Comparison of ENCODE assay signal across 24 mouse cellular contexts in genomic region chrX:169789702-169790101, GRCm38 (mm10). TPM values are rescaled to one million over a fixed set of nuclear protein-coding genes. Genes with fewer than 3 reads are reported as not detected.
"Had no signal": no experiment of that assay in that cellular context is flagged by ENCODE, and none has a peak within 500 bp of the region (broad histone marks: within the 10 kb centered on the region; RNA-seq: fewer than 3 reads in every experiment).

No protein-coding gene starts in this region.

- H3K4me3 ChIP-seq: megakaryocyte, embryonic 14.5 days; midbrain, embryonic 13.5 days; midbrain, embryonic 15.5 days; neural tube, embryonic 12.5 days had no signal

- H3K27ac ChIP-seq: macrophage; midbrain, embryonic 13.5 days; midbrain, embryonic 15.5 days; neural tube, embryonic 12.5 days had no signal

- H3K9ac ChIP-seq: lung, embryonic 14.5 days; midbrain, embryonic 13.5 days; midbrain, embryonic 15.5 days; neural tube, embryonic 12.5 days had no signal

- H3K4me1 ChIP-seq: midbrain, embryonic 13.5 days; midbrain, embryonic 15.5 days; neural tube, embryonic 12.5 days had no signal

- DNase-seq: lung, adult 18-20 months; lung, embryonic 14.5 days; lung, postnatal 14 days; lung, postnatal 36 days; right cerebral cortex, postnatal 25 days; right cerebral cortex, postnatal 4 days; spleen, adult 18-20 months; thymus, adult 18-20 months; thymus, postnatal 14 days; thymus, postnatal 36 days had no signal

- H3K36me3 ChIP-seq: midbrain, embryonic 13.5 days; midbrain, embryonic 15.5 days; neural tube, embryonic 12.5 days had no signal

- H3K27me3 ChIP-seq: midbrain, embryonic 15.5 days had no signal

RNA-seq across cellular contexts. Expression of gene 4933400A11Rik, which starts 10.3 kb away (rescaled TPM):
- total RNA-seq: megakaryocyte progenitor cell, adult 5-6 weeks; midbrain, postnatal 0 days; monocyte, adult 5-6 weeks; neutrophil, adult 5-6 weeks had no signal
- polyA plus RNA-seq: liver, embryonic 16.5 days; lung, embryonic 16.5 days; macrophage; midbrain, embryonic 11.5 days; midbrain, embryonic 13.5 days; midbrain, embryonic 15.5 days; midbrain, postnatal 0 days; neural tube, embryonic 12.5 days; neural tube, embryonic 14.5 days; small intestine, adult 2 months had no signal
